Mouse (Mus musculus): ENCODE measurements at regions not wholly inside any gene's neighbourhood (a gene's known extent, or its start where the extent isn't known, plus 50 kb on each side); places are given as distances from the start of the nearest gene placed in this dataset.
A peak's percentile ranks its signal among the peaks of the same experiment; 100 is the strongest.

DNA sequence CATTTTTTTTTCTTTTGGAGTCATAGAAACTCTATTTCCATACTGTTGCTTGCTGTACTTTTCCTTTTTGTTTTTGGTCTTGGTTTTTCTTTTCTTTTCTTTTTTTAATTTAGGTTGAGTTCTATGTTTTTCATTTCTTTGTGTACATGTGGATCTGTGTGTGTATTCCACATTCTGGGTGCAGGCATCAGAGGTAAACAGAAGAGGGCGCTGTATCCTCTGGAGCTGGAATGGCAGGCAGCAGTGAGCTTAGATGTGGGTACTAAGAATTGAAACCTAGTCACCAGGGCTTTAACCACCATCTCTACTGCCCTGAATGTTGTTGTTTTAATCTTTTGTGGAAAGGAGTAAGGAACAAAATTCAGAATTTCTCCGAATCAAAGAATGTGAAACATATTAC lies 266.3 kb upstream of the Lyplal1 start:
- no peaks in the 10 kb centered on the region for H3K36me3 ChIP-seq (replicated peaks)
- H3K4me1 ChIP-seq, result no peaks in the 10 kb centered on the region
- H3K9me3 ChIP-seq, result no peaks in the 10 kb centered on the region
- no peaks in the 10 kb centered on the region for H3K27me3 ChIP-seq (replicated peaks; ENCODE audit: low read depth, poor library complexity, severe bottlenecking)
- no peak overlapping the region for H3K4me3 ChIP-seq
- WGBS, result 76% methylated on average over 2 of the region's 2 CpGs
- DNase-seq (ENCODE audit: low spot score), result no peak
- H3K27ac ChIP-seq (replicated peaks), result no peak overlapping the region

DNA sequence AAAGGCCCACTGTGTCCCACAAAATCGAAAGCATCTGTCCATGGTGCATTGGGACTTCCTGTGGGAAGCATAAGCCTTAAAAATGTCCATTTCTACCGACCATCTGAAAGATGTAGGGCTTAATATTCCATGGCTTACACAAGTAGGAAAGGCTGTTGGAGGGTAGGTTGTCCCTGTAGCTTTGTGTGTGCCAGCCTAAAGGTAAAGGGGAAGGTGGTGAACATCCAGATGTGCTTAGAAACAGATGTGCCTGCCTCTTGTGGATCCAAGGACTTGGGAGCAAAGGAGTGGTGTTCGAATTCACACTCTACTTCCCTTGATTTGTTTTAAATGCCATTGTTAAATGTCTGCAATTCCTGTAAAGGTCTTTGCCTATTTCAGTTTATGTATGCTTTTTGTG lies 265.9 kb upstream of the Lyplal1 start:
- H3K27me3 ChIP-seq (replicated peaks; ENCODE audit: low read depth, poor library complexity, severe bottlenecking), result no peaks in the 10 kb centered on the region
- WGBS, result 86% methylated on average over 3 of the region's 3 CpGs
- no peaks in the 10 kb centered on the region for H3K36me3 ChIP-seq (replicated peaks)
- no peaks in the 10 kb centered on the region for H3K9me3 ChIP-seq
- H3K27ac ChIP-seq (replicated peaks), result no peak overlapping the region
- no peak overlapping the region for H3K4me3 ChIP-seq
- no peaks in the 10 kb centered on the region for H3K4me1 ChIP-seq
- DNase-seq (ENCODE audit: low spot score), result no peak

GRCm38 (mm10) chr1:186379938-186380847 lies 263.1 kb upstream of the Lyplal1 start:
- Histone ChIP-seq H3K9me3 (no peaks in the 10 kb centered on the region), H3K4me1 (no peaks in the 10 kb centered on the region), H3K27me3 (replicated peaks; ENCODE audit: low read depth, poor library complexity, severe bottlenecking) (no peaks in the 10 kb centered on the region), H3K4me3 (no peak overlapping the region), H3K27ac (replicated peaks) (no peak overlapping the region), H3K36me3 (replicated peaks) (no peaks in the 10 kb centered on the region)
- DNase-seq (ENCODE audit: low spot score), result no peak
- WGBS, result 84% methylated on average over 10 of the region's 10 CpGs

DNA sequence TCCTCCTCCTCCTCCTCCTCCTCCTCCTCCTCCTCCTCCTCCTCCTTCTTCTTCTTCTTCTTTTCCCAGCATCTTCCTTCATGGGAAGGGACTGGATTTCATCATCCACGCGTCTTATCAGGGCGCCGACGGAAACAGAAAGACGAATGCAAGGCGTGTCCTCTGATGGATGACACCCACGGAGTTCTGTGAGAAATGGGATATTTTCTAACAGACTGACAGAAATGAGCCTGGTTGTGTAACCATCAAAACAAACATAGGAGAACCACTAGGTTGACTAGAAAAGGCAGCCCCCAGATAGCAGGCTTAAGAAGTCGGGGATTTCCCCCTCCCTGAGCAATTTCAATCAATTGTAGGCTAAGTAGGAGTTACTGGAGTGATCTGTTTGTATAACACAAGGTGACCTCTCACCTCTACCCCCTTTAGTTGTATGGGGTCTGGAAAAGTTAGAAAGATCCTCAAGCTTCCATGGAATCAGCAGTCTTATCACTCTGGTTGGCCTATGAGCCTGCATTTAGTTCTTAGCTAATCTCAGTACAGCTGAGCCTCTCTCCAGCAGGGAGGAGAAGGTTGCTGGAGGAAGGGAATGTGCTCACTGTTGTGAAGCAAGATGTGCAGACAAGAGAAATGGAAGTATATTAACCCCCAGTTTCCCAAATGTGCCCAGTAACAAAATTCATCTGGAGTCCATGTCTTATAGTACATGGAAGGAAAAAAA lies 260.0 kb upstream of the Lyplal1 start:
- Histone ChIP-seq H3K27me3 (replicated peaks; ENCODE audit: low read depth, poor library complexity, severe bottlenecking) (no peaks in the 10 kb centered on the region), H3K9me3 (no peaks in the 10 kb centered on the region), H3K4me3 (no peak overlapping the region), H3K4me1 (peaks cover 12% of the 10 kb centered on the region; the same call in 1 of the 2 replicates), H3K36me3 (replicated peaks) (no peaks in the 10 kb centered on the region), H3K27ac (replicated peaks) (no peak overlapping the region)
- no peak for DNase-seq (ENCODE audit: low spot score)
- 78% methylated on average over 9 of the region's 9 CpGs for WGBS

DNA sequence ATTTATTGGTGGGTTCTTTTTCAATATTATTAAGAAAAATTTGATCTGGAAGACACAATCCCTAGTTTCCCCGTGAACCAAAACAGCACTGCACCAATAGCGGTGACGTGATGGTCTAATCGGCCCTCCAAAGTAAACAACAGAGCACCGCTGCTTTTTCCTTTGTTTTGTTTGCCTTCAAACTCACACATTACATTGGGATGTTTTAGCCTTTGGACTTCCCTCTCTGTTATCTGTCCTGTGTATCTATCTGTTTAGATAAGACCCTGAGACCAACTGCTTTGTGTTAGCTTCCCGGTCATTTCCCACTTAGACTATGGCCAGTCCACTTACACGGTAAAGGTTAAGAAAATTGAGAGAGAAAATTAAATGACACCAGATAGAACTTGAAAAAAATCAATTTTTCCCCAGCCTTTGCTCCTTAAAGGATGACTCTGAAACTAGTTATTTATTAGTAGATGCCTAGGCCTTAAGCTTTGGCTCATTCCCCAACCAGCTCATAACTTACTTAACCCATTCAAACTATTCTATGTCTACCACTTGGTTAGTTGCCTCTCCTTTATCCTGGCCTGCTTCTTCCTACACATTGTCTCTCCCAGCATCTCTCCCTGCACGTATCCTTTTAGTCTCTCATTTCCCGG lies 257.0 kb upstream of the Lyplal1 start:
- H3K4me1 ChIP-seq, result peaks cover 12% of the 10 kb centered on the region; the same call in 1 of the 2 replicates
- no peaks in the 10 kb centered on the region for H3K27me3 ChIP-seq (replicated peaks; ENCODE audit: low read depth, poor library complexity, severe bottlenecking)
- H3K4me3 ChIP-seq, result no peak overlapping the region
- no peak overlapping the region for H3K27ac ChIP-seq (replicated peaks)
- WGBS, result 77% methylated on average over 9 of the region's 9 CpGs
- no peak for DNase-seq (ENCODE audit: low spot score)
- H3K9me3 ChIP-seq, result no peaks in the 10 kb centered on the region
- no peaks in the 10 kb centered on the region for H3K36me3 ChIP-seq (replicated peaks)

- Histone ChIP-seq H3K4me3 (no peak overlapping the region), H3K27ac (replicated peaks) (no peak overlapping the region)
- 51% methylated on average over 4 of the region's 4 CpGs for WGBS
Observed at GRCm38 (mm10) chr1:186373386-186373785, 256.3 kb upstream of the Lyplal1 start.

GRCm38 (mm10) chr1:186372770-186373353 lies 255.8 kb upstream of the Lyplal1 start:
- 98% methylated on average over 2 of the region's 2 CpGs for WGBS
- H3K4me1 ChIP-seq, result peaks cover 12% of the 10 kb centered on the region; the same call in 1 of the 2 replicates
- no peaks in the 10 kb centered on the region for H3K9me3 ChIP-seq
- no peak overlapping the region for H3K4me3 ChIP-seq
- no peak overlapping the region; the same call in 1 of the 2 replicates for H3K27ac ChIP-seq (replicated peaks)
- H3K36me3 ChIP-seq (replicated peaks), result no peaks in the 10 kb centered on the region
- no peak for DNase-seq (ENCODE audit: low spot score)
- H3K27me3 ChIP-seq (replicated peaks; ENCODE audit: low read depth, poor library complexity, severe bottlenecking), result no peaks in the 10 kb centered on the region

More at GRCm38 (mm10) chr1:186373386-186373785, 256.3 kb upstream of the Lyplal1 start:
- peaks cover 12% of the 10 kb centered on the region; the same call in 1 of the 2 replicates for H3K4me1 ChIP-seq
- no peaks in the 10 kb centered on the region for H3K36me3 ChIP-seq (replicated peaks)
- no peaks in the 10 kb centered on the region for H3K27me3 ChIP-seq (replicated peaks; ENCODE audit: low read depth, poor library complexity, severe bottlenecking)
- DNase-seq (ENCODE audit: low spot score), result no peak
- H3K9me3 ChIP-seq, result no peaks in the 10 kb centered on the region

GRCm38 (mm10) chr1:186363356-186363755 lies 246.2 kb upstream of the Lyplal1 start:
- H3K4me3 ChIP-seq, result no peak overlapping the region
- no peaks in the 10 kb centered on the region for H3K27me3 ChIP-seq (replicated peaks; ENCODE audit: low read depth, poor library complexity, severe bottlenecking)
- H3K27ac ChIP-seq (replicated peaks), result no peak overlapping the region
- DNase-seq (ENCODE audit: low spot score), result no peak
- WGBS, result 86% methylated on average over 4 of the region's 4 CpGs
- H3K4me1 ChIP-seq, result peaks cover 7% of the 10 kb centered on the region
- no peaks in the 10 kb centered on the region for H3K36me3 ChIP-seq (replicated peaks)
- no peaks in the 10 kb centered on the region for H3K9me3 ChIP-seq

DNA sequence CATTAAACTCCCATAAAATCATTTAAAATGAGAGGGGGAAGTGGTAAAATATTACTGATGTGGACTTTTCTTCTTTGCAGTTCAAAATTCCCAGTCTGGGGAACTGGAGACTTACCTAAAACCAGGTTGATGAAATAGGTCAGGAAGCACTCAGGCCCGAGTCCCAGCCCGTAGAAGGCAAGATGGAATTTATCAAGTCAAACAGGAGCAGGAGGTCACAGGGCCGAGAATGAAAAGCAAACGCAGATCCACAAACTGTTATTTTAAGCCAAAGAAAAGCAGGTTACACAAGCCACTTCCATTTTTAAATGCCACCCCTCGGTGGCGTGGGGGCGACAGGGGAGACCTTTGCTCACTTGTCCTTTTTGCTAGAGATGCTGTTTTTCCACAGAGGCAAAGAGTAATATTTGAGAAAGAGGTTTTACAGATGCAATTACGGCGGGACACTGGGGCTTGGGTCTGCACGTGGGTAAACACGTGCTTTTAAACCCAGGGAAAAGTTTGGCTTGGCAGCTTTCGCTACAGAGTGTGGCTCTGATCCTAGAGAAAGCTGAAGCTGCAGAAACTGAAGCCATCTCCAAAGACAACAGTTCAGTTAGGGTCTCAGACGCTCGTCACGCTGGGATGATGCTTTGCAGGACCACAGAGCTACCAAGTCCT lies 241.0 kb upstream of the Lyplal1 start:
- H3K4me3 ChIP-seq, result no peak overlapping the region
- no peaks in the 10 kb centered on the region for H3K9me3 ChIP-seq
- no peaks in the 10 kb centered on the region for H3K27me3 ChIP-seq (replicated peaks; ENCODE audit: low read depth, poor library complexity, severe bottlenecking)
- DNase-seq (ENCODE audit: low spot score), result peak; percentile 53
- peak overlapping the region; percentile 54; the same call in 1 of the 2 replicates for H3K27ac ChIP-seq (replicated peaks)
- WGBS, result 34% methylated on average over 15 of the region's 15 CpGs
- H3K4me1 ChIP-seq, result peaks cover 17% of the 10 kb centered on the region
- no peaks in the 10 kb centered on the region for H3K36me3 ChIP-seq (replicated peaks)

GRCm38 (mm10) chr1:186354742-186355141 lies 237.6 kb upstream of the Lyplal1 start:
- Histone ChIP-seq H3K4me1 (peaks cover 17% of the 10 kb centered on the region), H3K27me3 (replicated peaks; ENCODE audit: low read depth, poor library complexity, severe bottlenecking) (no peaks in the 10 kb centered on the region), H3K27ac (replicated peaks) (no peak overlapping the region), H3K4me3 (no peak overlapping the region), H3K36me3 (replicated peaks) (no peaks in the 10 kb centered on the region), H3K9me3 (no peaks in the 10 kb centered on the region)
- DNase-seq (ENCODE audit: low spot score), result no peak
- WGBS, result 74% methylated on average over 6 of the region's 6 CpGs

DNA sequence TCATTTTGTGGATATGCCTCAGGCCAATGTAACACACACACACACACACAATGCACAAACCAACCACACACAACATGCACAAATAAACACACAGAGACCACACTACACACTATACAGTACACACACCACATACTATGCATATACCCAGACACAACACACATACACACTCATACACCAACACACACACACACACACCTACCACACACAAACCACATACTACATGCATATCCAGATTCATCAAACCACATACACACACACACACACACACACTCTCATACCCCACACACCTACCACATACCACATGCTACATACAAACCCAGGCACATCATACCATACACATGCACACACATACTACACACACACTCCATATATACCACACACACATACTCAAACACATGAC lies 237.0 kb upstream of the Lyplal1 start:
- Histone ChIP-seq H3K4me1 (peaks cover 17% of the 10 kb centered on the region), H3K27ac (replicated peaks) (no peak overlapping the region), H3K9me3 (no peaks in the 10 kb centered on the region), H3K4me3 (no peak overlapping the region), H3K36me3 (replicated peaks) (no peaks in the 10 kb centered on the region), H3K27me3 (replicated peaks; ENCODE audit: low read depth, poor library complexity, severe bottlenecking) (no peaks in the 10 kb centered on the region)
- no peak for DNase-seq (ENCODE audit: low spot score)

- H3K36me3 ChIP-seq (replicated peaks), result no peaks in the 10 kb centered on the region
- no peak for DNase-seq (ENCODE audit: low spot score)
- H3K27ac ChIP-seq (replicated peaks), result no peak overlapping the region
- 90% methylated on average over 4 of the region's 4 CpGs for WGBS
- H3K4me1 ChIP-seq, result no peaks in the 10 kb centered on the region
- no peak overlapping the region for H3K4me3 ChIP-seq
- H3K9me3 ChIP-seq, result no peaks in the 10 kb centered on the region
- H3K27me3 ChIP-seq (replicated peaks; ENCODE audit: low read depth, poor library complexity, severe bottlenecking), result no peaks in the 10 kb centered on the region
Observed at GRCm38 (mm10) chr1:186350381-186350780, 233.3 kb upstream of the Lyplal1 start.

Measured in embryonic facial prominence, embryonic 10.5 days (tissue).